Mouse (Mus musculus) liver, embryonic 14.5 days (tissue): ENCODE measurements around the gene Kcnk6. TPM values are rescaled to one million over a fixed set of nuclear protein-coding genes. Genes with fewer than 3 reads are reported as not detected.

Experiments used
- ATAC-seq: fragments of 200-750 bp; cut with Nextera tagmentation; 2 replicates; pipeline ENCODE4 v1.8.0; 2017; ENCODE audit warnings: moderate number of reproducible peaks, mild to moderate bottlenecking, moderate library complexity; ENCODE audit not compliant: insufficient read depth
- DNase-seq, 3 experiments: peaks; one replicate each; pipeline ENCODE4 v3.0.0-alpha.2; 2012 to 2013; ENCODE audit warnings: low read depth in 3 of 3, low spot score in 3 of 3
- H3K27ac ChIP-seq: fragments of 300-500 bp; sonication (generic); 2 replicates; pipeline ENCODE4 v1.5.1; 2014; ENCODE audit warnings: moderate library complexity, mild to moderate bottlenecking, control low read depth, inconsistent platforms
- H3K27me3 ChIP-seq: fragments of 300-500 bp; sonication (generic); 2 replicates; pipeline ENCODE4 v1.6.1; 2014; ENCODE audit warnings: mild to moderate bottlenecking, low read length, moderate library complexity; ENCODE audit not compliant: control insufficient read depth, insufficient read depth
- H3K36me3 ChIP-seq: fragments of 300-500 bp; sonication (generic); replicated peaks from 2 replicates; pipeline ENCODE4 v1.6.1; 2014; ENCODE audit warnings: low read depth; ENCODE audit not compliant: control insufficient read depth, insufficient read depth
- H3K4me1 ChIP-seq, 2 experiments: fragments of 200-500 bp in 1 of 2; fragments of 300-500 bp in 1 of 2; sonication (generic) in 1 of 2; replicated peaks; 2 replicates each; pipeline ENCODE4 v1.6.1; 2012 to 2014; ENCODE audit warnings: antibody characterized with exemption in 1 of 2, inconsistent platforms in 1 of 2, low read length in 1 of 2; ENCODE audit not compliant: control insufficient read depth in 2 of 2, insufficient read depth in 2 of 2
- H3K4me2 ChIP-seq: fragments of 300-500 bp; sonication (generic); 2 replicates; pipeline ENCODE4 v1.6.1; 2014; ENCODE audit warnings: low read depth, mild to moderate bottlenecking, control low read depth, moderate library complexity
- H3K4me3 ChIP-seq, 2 experiments: fragments of 200-500 bp in 1 of 2; fragments of 300-500 bp in 1 of 2; sonication (generic) in 1 of 2; 2 replicates each; pipeline ENCODE4 v1.5.1; 2012 to 2014; ENCODE audit warnings: low read depth in 2 of 2, low read length in 2 of 2, mild to moderate bottlenecking in 2 of 2, control low read depth in 1 of 2, inconsistent platforms in 1 of 2, moderate library complexity in 1 of 2; ENCODE audit not compliant: insufficient read depth in 1 of 2
- H3K9ac ChIP-seq: fragments of 300-500 bp; sonication (generic); replicated peaks from 2 replicates; pipeline ENCODE4 v1.6.1; 2014; ENCODE audit warnings: mild to moderate bottlenecking, control low read depth, moderate library complexity
- H3K9me3 ChIP-seq: fragments of 300-500 bp; sonication (generic); 2 replicates; pipeline ENCODE4 v1.6.1; 2016; ENCODE audit warnings: low read length, mixed read lengths; ENCODE audit not compliant: control insufficient read depth
- CTCF ChIP-seq: IDR thresholded peaks from 2 replicates; pipeline ENCODE4 v1.5.1; 2016; ENCODE audit warnings: antibody characterized with exemption, low read depth, control low read depth
- EP300 ChIP-seq: IDR thresholded peaks from 2 replicates; pipeline ENCODE4 v1.6.1; 2016; ENCODE audit warnings: antibody characterized with exemption, low read depth
- WGBS: fragments of 180-500 bp; shearing (Covaris S2); extraction: QIAGEN DNeasy Blood & Tissue Kit; methylation state at CpG from one replicate; pipeline ENCODE4 v1.1.7; 2014; ENCODE audit not compliant: insufficient replicate concordance; 5-methylcytosine and 5-hydroxymethylcytosine counted together
- polyA plus RNA-seq, 2 experiments: library from polyadenylated mRNA; depleted of rRNA in 1 of 2; stranded (reverse) in 1 of 2; unstranded in 1 of 2; fragments of >200 nt; fragmentation: Nextera tagmentation in 1 of 2; extraction: Ambion mirVana in 1 of 2; gene quantifications; 2 replicates each; pipeline versions ENCODE4 v1.2.1 to v1.2.3; 2012 to 2014

Kcnk6 gene
- polyA plus RNA-seq, 2 experiments, result 0.55 to 2.4 TPM

GRCm38 (mm10) chr7:29266931-29267330 is 34.6 kb upstream of the Kcnk6 start:
- H3K9ac ChIP-seq, result no peak overlapping the region
- no peaks in the 10 kb centered on the region for H3K27me3 ChIP-seq
- no peak for DNase-seq
- no peak overlapping the region for H3K27ac ChIP-seq
- H3K4me2 ChIP-seq, result no peak overlapping the region
- H3K4me1 ChIP-seq, result no peaks in the 10 kb centered on the region
- ATAC-seq, result no peak
- no peak overlapping the region for H3K4me3 ChIP-seq
- H3K36me3 ChIP-seq, result no peaks in the 10 kb centered on the region
- WGBS, result 71% methylated on average over 4 of the region's 4 CpGs
- H3K9me3 ChIP-seq, result no peaks in the 10 kb centered on the region
- TF ChIP-seq CTCF (no peak), EP300 (no peak)

- WGBS, result 76% methylated on average over 7 of the region's 7 CpGs
- ATAC-seq (no peak), DNase-seq (no peak)
- no peaks in the 10 kb centered on the region for H3K27me3 ChIP-seq
- no peaks in the 10 kb centered on the region for H3K4me1 ChIP-seq
- no peak overlapping the region for H3K27ac ChIP-seq
- no peak for TF ChIP-seq EP300
- TF ChIP-seq CTCF, result no peak
- no peaks in the 10 kb centered on the region for H3K9me3 ChIP-seq
- no peak overlapping the region for H3K4me3 ChIP-seq
- H3K36me3 ChIP-seq, result no peaks in the 10 kb centered on the region
- H3K9ac ChIP-seq, result no peak overlapping the region
- no peak overlapping the region for H3K4me2 ChIP-seq
Measured at GRCm38 (mm10) chr7:29265636-29266035, 33.3 kb upstream of the Kcnk6 start.

- H3K36me3 ChIP-seq, result no peaks in the 10 kb centered on the region
- no peak overlapping the region for H3K4me2 ChIP-seq
- H3K27me3 ChIP-seq, result no peaks in the 10 kb centered on the region
- ATAC-seq, result no peak
- no peak overlapping the region for H3K9ac ChIP-seq
- H3K4me1 ChIP-seq, result no peaks in the 10 kb centered on the region
- no peaks in the 10 kb centered on the region for H3K9me3 ChIP-seq
- 75% methylated on average over 3 of the region's 3 CpGs for WGBS
- TF ChIP-seq CTCF (no peak), EP300 (no peak)
- no peak for DNase-seq
- no peak overlapping the region for H3K27ac ChIP-seq
- no peak overlapping the region for H3K4me3 ChIP-seq
Measured at GRCm38 (mm10) chr7:29263831-29264230, 31.5 kb upstream of the Kcnk6 start.

- Histone ChIP-seq H3K4me1 (no peaks in the 10 kb centered on the region), H3K27me3 (no peaks in the 10 kb centered on the region), H3K27ac (no peak overlapping the region), H3K9me3 (no peaks in the 10 kb centered on the region), H3K9ac (no peak overlapping the region), H3K36me3 (no peaks in the 10 kb centered on the region), H3K4me2 (no peak overlapping the region), H3K4me3 (no peak overlapping the region)
- no peak for TF ChIP-seq EP300
- TF ChIP-seq CTCF, result no peak
- WGBS, result 67% methylated on average over 6 of the region's 6 CpGs
- ATAC-seq (no peak), DNase-seq (no peak)
Measured at GRCm38 (mm10) chr7:29262151-29262550, 29.8 kb upstream of the Kcnk6 start.

- WGBS, result 75% methylated on average over 10 of the region's 10 CpGs
- DNase-seq (no peak), ATAC-seq (no peak)
- H3K4me1 ChIP-seq, result no peaks in the 10 kb centered on the region
- no peak overlapping the region for H3K4me3 ChIP-seq
- H3K9ac ChIP-seq, result no peak overlapping the region
- H3K4me2 ChIP-seq, result no peak overlapping the region
- no peaks in the 10 kb centered on the region for H3K9me3 ChIP-seq
- no peaks in the 10 kb centered on the region for H3K27me3 ChIP-seq
- no peak overlapping the region for H3K27ac ChIP-seq
- no peaks in the 10 kb centered on the region for H3K36me3 ChIP-seq
- TF ChIP-seq EP300, result no peak
Measured at GRCm38 (mm10) chr7:29259781-29260730, 27.7 kb upstream of the Kcnk6 start.
